Mouse (Mus musculus) ovary, adult 18-20 months (tissue): ENCODE measurements around the gene C1qbp.

Source experiments
- DNase-seq: peaks from one replicate; pipeline ENCODE4 v3.0.0; 2022; ENCODE audit warnings: low spot score, mixed read lengths

Gene C1qbp

GRCm38 (mm10) chr11:70973947-70974346 lies 8.9 kb downstream of the C1qbp start:
- no peak for DNase-seq

DNA sequence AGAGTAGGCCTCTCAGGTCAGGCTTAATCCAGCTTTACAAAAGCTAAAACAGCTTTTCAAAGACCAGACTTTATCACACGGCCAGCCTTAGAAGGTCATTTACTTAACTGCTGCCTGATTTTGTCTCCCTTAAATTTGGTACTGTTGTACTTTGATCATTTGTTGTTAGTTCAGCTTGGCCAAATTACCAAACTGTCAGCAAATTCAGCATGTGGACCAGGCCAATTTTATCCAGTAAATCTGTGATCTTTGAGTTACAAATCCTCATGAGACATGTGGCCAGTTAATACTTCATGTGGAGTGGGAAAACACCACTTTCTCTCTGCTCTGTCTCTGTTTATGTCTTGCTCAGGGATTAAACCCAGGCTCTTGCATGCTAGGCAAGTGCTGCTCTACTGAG lies 10.2 kb downstream of the C1qbp start:
- DNase-seq = no peak

- DNase-seq = no peak
Measured at GRCm38 (mm10) chr11:70970560-70971540, 12.0 kb downstream of the C1qbp start.

GRCm38 (mm10) chr11:70969821-70970559 lies 12.8 kb downstream of the C1qbp start, which contains the start of the genes Nup88 and Rpain:
Gene Nup88 (minus strand): TSS chr11:70969973.
Gene Rpain (plus strand): TSS chr11:70970213.
- DNase-seq = peak; percentile 90

DNA sequence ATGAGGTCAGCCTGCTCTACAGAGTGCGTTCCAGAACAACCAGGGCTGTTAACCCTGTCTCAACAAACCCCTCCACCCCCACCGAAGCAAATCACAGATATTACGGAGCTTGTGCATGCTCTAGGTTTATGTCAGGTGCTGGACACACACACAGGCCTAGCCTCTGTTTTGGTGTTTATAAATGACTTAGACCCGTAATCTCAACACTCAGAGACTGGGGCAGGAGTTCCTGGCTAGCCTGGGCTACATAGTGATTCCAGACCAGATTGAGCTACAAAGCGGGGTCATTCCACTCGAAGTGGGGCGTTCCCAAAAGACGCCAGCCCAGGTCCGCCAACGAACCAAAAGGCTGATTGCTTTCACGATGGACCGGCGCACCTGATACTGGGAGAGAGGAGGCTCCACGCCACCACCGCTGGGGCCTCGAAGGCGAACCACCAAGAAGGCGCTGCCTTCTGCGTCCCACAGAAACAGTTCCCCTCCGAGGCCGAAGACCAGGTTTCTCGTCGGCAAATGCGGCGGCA lies 13.5 kb downstream of the C1qbp start:
- DNase-seq = no peak

GRCm38 (mm10) chr11:70964222-70964907 lies 18.5 kb downstream of the C1qbp start:
- no peak for DNase-seq

GRCm38 (mm10) chr11:70960786-70961554 lies 21.9 kb downstream of the C1qbp start:
- no peak for DNase-seq

- no peak for DNase-seq
Measured at GRCm38 (mm10) chr11:70954711-70955110, 28.1 kb downstream of the C1qbp start.

DNA sequence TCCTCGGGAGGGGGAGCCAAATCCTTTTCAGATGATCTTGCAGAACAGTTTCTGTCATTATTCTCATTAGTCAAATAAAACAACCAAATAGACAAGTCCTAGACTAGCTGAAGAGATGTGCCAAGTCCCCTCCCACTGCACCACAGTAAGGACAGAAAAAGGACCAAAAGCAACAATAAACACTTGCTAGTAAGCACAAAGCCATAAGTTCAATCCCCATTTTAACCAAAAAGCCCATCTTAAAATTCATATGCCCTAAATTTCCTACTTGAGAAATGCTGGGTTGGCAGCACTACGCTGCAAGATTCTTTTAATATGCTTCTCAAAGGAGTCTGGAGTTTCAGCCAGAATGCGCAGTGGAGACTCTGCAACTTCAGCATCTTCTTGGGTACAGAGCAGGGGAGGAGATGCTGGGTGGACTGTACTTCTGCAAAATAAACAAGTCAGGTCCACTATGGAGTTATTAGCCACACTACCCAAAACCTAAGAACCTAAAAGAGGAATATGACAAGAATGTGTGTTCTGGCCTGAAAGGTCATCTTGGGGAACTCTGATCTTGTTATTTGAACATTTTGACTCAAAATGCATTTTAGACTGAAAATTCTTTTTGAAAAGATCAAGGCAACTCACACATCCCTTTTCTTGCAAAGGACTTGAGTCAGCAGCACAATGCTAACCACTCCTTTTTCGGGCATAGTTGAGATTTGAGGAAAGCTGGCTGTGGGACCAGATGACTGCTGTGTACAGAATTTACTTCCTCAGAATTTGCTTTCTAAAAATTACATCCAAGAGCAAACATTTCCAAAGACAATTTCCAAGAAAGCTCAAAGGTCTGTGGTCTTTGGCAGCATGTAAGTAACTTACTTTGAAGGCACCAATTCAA lies 37.6 kb downstream of the C1qbp start:
- DNase-seq = no peak

- no peak for DNase-seq
Measured at GRCm38 (mm10) chr11:70943651-70944050, 39.2 kb downstream of the C1qbp start.

DNA sequence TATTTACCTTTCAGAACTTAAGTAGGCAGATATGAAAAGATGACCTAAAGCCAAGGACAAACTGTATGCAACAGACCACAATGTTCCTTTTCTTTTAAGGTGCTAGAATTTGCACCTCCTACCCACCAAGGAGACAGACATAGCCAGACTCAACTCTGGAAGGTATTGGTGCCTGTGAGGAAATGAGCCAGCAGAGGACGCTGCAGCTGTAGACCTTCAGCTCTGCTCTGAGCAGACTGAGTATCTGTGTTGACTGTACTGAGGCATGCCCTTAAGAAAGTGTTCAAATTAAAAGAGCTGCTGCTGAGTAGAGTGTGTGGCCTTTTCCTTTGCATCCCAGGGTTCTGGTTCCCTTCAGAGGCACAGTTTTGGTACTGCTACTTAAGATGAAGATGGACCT lies 40.2 kb downstream of the C1qbp start:
- no peak for DNase-seq

GRCm38 (mm10) chr11:70935316-70935715 lies 47.5 kb downstream of the C1qbp start:
- DNase-seq = no peak

- DNase-seq = no peak
Measured at GRCm38 (mm10) chr11:70931461-70931860, 51.4 kb downstream of the C1qbp start.
